Mouse (Mus musculus) left cerebral cortex, adult 6 months (tissue): ENCODE results near the gene Tnfrsf14. TPM values are rescaled to one million over a fixed set of nuclear protein-coding genes. Genes with fewer than 3 reads are reported as not detected.

Experiments
- long read RNA-seq, 2 experiments: library from polyadenylated mRNA; unstranded; transcript quantifications; one replicate each; pipeline ENCODE4 v2.0.0; 2019 to 2020
- polyA plus RNA-seq: library from polyadenylated mRNA; unstranded; fragments of <200 nt; fragmentation: Nextera tagmentation; gene quantifications from 2 replicates; pipeline ENCODE4 v1.2.3, GENCODE M21; 2021

Tnfrsf14 gene
- polyA plus RNA-seq = 0.34 and 1.1 TPM in 2 replicates
- long read RNA-seq, experiment 1 = 0 reads
- long read RNA-seq, experiment 2 = 0 reads

GRCm38 (mm10) chr4:154928395-154929087, at the start of gene Tnfrsf14:
Gene Tnfrsf14 (minus strand): TSS chr4:154928563.

GRCm38 (mm10) chr4:154963901-154964580, 35.7 kb upstream of the Tnfrsf14 start, which contains the start of gene Pank4:
Gene Pank4 (plus strand): TSS chr4:154964123.

GRCm38 (mm10) chr4:154960690-154961225, 32.4 kb upstream of the Tnfrsf14 start, which contains the start of gene Hes5:
Gene Hes5 (plus strand): TSS chr4:154960923.

GRCm38 (mm10) chr4:154898506-154899446, 29.6 kb downstream of the Tnfrsf14 start, which contains the start of gene Fam213b:
Gene Fam213b (minus strand): TSS chr4:154899135.

Other genes with a start within 250 kb of the Tnfrsf14 start
- gene Ttc34, start 91.1 kb downstream of the Tnfrsf14 start, polyA plus RNA-seq = 3.3 TPM in 2 replicates
- 0.80 and 1.4 TPM in 2 replicates for gene Mmel1, start 59.0 kb downstream of the Tnfrsf14 start, polyA plus RNA-seq
- 188 and 207 TPM in 2 replicates for gene Fam213b, start 29.4 kb downstream of the Tnfrsf14 start, polyA plus RNA-seq
- 45.2 and 84.2 TPM in 2 replicates for gene Hes5, start 32.4 kb upstream of the Tnfrsf14 start, polyA plus RNA-seq
- gene Pank4, start 35.6 kb upstream of the Tnfrsf14 start, polyA plus RNA-seq = 18.0 and 25.6 TPM in 2 replicates
- 11.6 and 12.0 TPM in 2 replicates for gene Plch2, start 128.2 kb upstream of the Tnfrsf14 start, polyA plus RNA-seq
- 11.3 and 14.4 TPM in 2 replicates for gene Pex10, start 138.5 kb upstream of the Tnfrsf14 start, polyA plus RNA-seq
- 173 and 208 TPM in 2 replicates for gene Rer1, start 157.8 kb upstream of the Tnfrsf14 start, polyA plus RNA-seq
- 3.2 and 3.6 TPM in 2 replicates for gene Morn1, start 158.0 kb upstream of the Tnfrsf14 start, polyA plus RNA-seq